Mouse (Mus musculus): ENCODE results near the gene Rln3.

GRCm38 (mm10) chr8:84048171-84048570, 3.4 kb upstream of the Rln3 start:
- TF ChIP-seq CTCF (IDR thresholded peaks at IDR 0.05; ENCODE audit: control insufficient read depth, insufficient read depth, insufficient read length) (no peak), MAX (IDR thresholded peaks at IDR 0.05) (no peak), CEBPB (IDR thresholded peaks at IDR 0.05; ENCODE audit: low read depth) (no peak), USF1 (IDR thresholded peaks at IDR 0.05; ENCODE audit: low read depth) (no peak)

All from C2C12 (cell line).